Mouse (Mus musculus) erythroblast, embryonic 14.5 days (primary cell): ENCODE measurements at regions not wholly inside any gene's neighbourhood (a gene's known extent, or its start where the extent isn't known, plus 50 kb on each side); places are given as distances from the start of the nearest gene placed in this dataset.
A peak's percentile ranks its signal among the peaks of the same experiment; 100 is the strongest.

Source experiments
- H3K27me3 ChIP-seq: 2 replicates; pipeline ENCODE4 v1.6.1; 2012; ENCODE audit warnings: inconsistent platforms; ENCODE audit not compliant: control insufficient read depth
- H3K36me3 ChIP-seq: 2 replicates; pipeline ENCODE4 v1.6.1; 2012; ENCODE audit warnings: mild to moderate bottlenecking, inconsistent platforms; ENCODE audit not compliant: control insufficient read depth
- H3K4me1 ChIP-seq: 2 replicates; pipeline ENCODE4 v1.6.1; 2012; ENCODE audit warnings: inconsistent platforms; ENCODE audit not compliant: control insufficient read depth
- H3K4me3 ChIP-seq: replicated peaks from 2 replicates; pipeline ENCODE3; 2012; ENCODE audit warnings: moderate library complexity, mild to moderate bottlenecking, inconsistent platforms
- H3K9me3 ChIP-seq: 2 replicates; pipeline ENCODE4 v1.6.1; 2012; ENCODE audit warnings: low read length, inconsistent platforms, mixed read lengths; ENCODE audit not compliant: control insufficient read depth
- GATA1 ChIP-seq: IDR thresholded peaks from 2 replicates; pipeline ENCODE4 v1.6.1; 2012; ENCODE audit warnings: low read length, inconsistent platforms, mixed read lengths
- TAL1 ChIP-seq: IDR thresholded peaks from 3 replicates; pipeline ENCODE4 v1.6.1; 2012; ENCODE audit warnings: low read length, inconsistent platforms, mixed read lengths

GRCm38 (mm10) chr13:54301677-54302076 is 69.5 kb upstream of the Cplx2 start:
- Histone ChIP-seq H3K4me3 (no peak overlapping the region), H3K4me1 (no peaks in the 10 kb centered on the region; the same call in none of the 2 replicates), H3K9me3 (no peaks in the 10 kb centered on the region; the same call in 1 of the 2 replicates), H3K27me3 (peaks cover 40% of the 10 kb centered on the region), H3K36me3 (no peaks in the 10 kb centered on the region)
- no peak for TF ChIP-seq TAL1
- TF ChIP-seq GATA1, result no peak

GRCm38 (mm10) chr13:54302351-54303070 is 68.6 kb upstream of the Cplx2 start:
- Histone ChIP-seq H3K4me1 (no peaks in the 10 kb centered on the region; the same call in none of the 2 replicates), H3K36me3 (no peaks in the 10 kb centered on the region), H3K27me3 (peaks cover 40% of the 10 kb centered on the region), H3K4me3 (peak overlapping the region; percentile 50), H3K9me3 (no peaks in the 10 kb centered on the region; the same call in 1 of the 2 replicates)
- TF ChIP-seq TAL1, result no peak
- no peak for TF ChIP-seq GATA1

- no peaks in the 10 kb centered on the region; the same call in 1 of the 2 replicates for H3K9me3 ChIP-seq
- peak overlapping the region; percentile 50 for H3K4me3 ChIP-seq
- TF ChIP-seq GATA1 (no peak), TAL1 (no peak)
- no peaks in the 10 kb centered on the region for H3K36me3 ChIP-seq
- no peaks in the 10 kb centered on the region; the same call in none of the 2 replicates for H3K4me1 ChIP-seq
- peaks cover 40% of the 10 kb centered on the region for H3K27me3 ChIP-seq
Observed at GRCm38 (mm10) chr13:54303071-54303924, 67.9 kb upstream of the Cplx2 start.

- no peaks in the 10 kb centered on the region; the same call in none of the 2 replicates for H3K4me1 ChIP-seq
- TF ChIP-seq TAL1, result no peak
- no peak for TF ChIP-seq GATA1
- H3K9me3 ChIP-seq, result no peaks in the 10 kb centered on the region; the same call in 1 of the 2 replicates
- no peaks in the 10 kb centered on the region for H3K36me3 ChIP-seq
- H3K27me3 ChIP-seq, result peaks cover 40% of the 10 kb centered on the region
- H3K4me3 ChIP-seq, result no peak overlapping the region
Observed at GRCm38 (mm10) chr13:54304251-54304650, 66.9 kb upstream of the Cplx2 start.

- no peaks in the 10 kb centered on the region for H3K9me3 ChIP-seq
- TF ChIP-seq GATA1 (no peak), TAL1 (no peak)
- peaks cover 10% of the 10 kb centered on the region for H3K27me3 ChIP-seq
- H3K4me1 ChIP-seq, result no peaks in the 10 kb centered on the region
- H3K36me3 ChIP-seq, result no peaks in the 10 kb centered on the region
- no peak overlapping the region for H3K4me3 ChIP-seq
Observed at GRCm38 (mm10) chr13:54308591-54308990, 62.6 kb upstream of the Cplx2 start.

- peaks cover 2% of the 10 kb centered on the region for H3K27me3 ChIP-seq
- H3K4me3 ChIP-seq, result no peak overlapping the region
- H3K9me3 ChIP-seq, result no peaks in the 10 kb centered on the region
- TF ChIP-seq GATA1, result no peak
- TF ChIP-seq TAL1, result no peak
- H3K4me1 ChIP-seq, result no peaks in the 10 kb centered on the region
- no peaks in the 10 kb centered on the region for H3K36me3 ChIP-seq
Observed at GRCm38 (mm10) chr13:54309354-54309753, 61.8 kb upstream of the Cplx2 start.

- no peak overlapping the region for H3K4me3 ChIP-seq
- no peaks in the 10 kb centered on the region for H3K4me1 ChIP-seq
- H3K36me3 ChIP-seq, result no peaks in the 10 kb centered on the region
- TF ChIP-seq TAL1 (no peak), GATA1 (no peak)
- no peaks in the 10 kb centered on the region for H3K27me3 ChIP-seq
- H3K9me3 ChIP-seq, result no peaks in the 10 kb centered on the region
Observed at GRCm38 (mm10) chr13:54310144-54310543, 61.0 kb upstream of the Cplx2 start.

GRCm38 (mm10) chr13:54311327-54312026 is 59.7 kb upstream of the Cplx2 start:
- no peak for TF ChIP-seq TAL1
- no peak for TF ChIP-seq GATA1
- H3K9me3 ChIP-seq, result no peaks in the 10 kb centered on the region
- no peaks in the 10 kb centered on the region for H3K27me3 ChIP-seq
- H3K36me3 ChIP-seq, result no peaks in the 10 kb centered on the region
- H3K4me1 ChIP-seq, result no peaks in the 10 kb centered on the region
- no peak overlapping the region for H3K4me3 ChIP-seq
